Mouse (Mus musculus) spleen, postnatal 10 days (tissue): ENCODE data around the gene Dock4.

ENCODE experiments used
- DNase-seq, 2 experiments: peaks; one replicate each; pipeline ENCODE4 v3.0.0; 2021 to 2022; ENCODE audit warnings: low spot score in 2 of 2

The Dock4 gene

DNA sequence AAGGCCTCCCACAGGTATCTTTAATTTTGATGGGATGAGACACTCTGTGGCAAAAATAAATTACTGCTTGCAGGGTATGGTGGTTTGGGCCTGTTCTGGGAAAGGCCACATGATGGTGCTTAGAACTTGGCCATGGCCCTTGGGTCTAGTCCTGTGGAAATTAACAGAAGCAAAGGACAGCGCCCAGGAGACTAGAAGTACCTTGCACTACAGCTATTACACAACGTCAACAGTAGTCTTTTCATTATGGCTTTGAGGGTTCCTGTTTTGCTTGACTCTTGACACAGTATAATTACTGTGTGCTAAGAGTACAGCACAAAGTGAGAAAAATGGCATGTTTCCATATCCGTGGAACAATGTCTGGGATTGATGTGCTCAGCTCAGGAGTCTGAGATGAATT, 300.3 kb downstream of the Dock4 start:
- no peak for DNase-seq

DNA sequence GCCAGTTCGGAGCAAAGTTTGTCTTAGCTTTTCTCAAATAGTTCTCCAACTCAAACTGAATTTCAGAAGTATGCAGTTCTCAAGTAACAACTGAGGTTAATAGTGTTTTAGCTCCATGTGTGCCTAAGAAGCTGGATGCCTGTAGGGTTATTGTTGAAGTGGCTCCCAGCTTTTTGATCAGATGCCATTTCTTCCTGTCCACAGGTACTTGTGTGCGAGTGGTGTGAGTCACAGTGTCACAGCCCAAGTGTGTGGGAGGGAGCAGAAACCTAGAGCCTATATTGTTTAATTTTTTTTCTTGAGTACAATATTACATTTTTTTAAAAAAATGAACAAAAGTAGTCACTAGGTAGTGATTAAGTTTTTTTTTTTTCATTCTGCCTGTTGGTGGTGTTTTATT, 313.5 kb downstream of the Dock4 start:
- DNase-seq = no peak

DNA sequence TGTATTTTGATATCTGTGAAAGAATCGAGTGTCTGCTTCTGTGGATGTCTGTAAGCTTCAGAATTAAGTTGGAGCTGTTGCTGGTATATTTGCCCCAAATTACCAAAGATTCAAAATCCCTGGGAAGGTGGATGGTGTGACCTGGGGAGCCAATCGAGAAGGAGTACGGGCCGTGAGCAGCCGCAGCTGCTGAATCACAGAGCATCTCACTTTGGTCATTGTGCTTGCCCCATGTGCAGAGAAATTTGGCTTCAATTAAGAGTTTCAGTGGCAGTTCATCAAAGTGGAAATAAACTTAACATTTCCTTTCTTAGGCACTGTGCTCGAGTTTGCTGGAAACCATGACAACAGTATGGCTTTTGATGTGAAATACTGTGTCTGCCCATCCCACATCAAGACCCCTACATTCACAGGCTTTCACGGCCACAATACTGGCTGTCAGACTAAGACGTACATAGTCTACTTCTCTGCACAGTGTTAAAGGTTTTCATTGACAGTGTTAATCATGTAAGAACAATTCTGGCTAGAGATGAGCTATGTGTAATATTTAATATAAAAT, 321.6 kb downstream of the Dock4 start:
- DNase-seq = no peak

DNA sequence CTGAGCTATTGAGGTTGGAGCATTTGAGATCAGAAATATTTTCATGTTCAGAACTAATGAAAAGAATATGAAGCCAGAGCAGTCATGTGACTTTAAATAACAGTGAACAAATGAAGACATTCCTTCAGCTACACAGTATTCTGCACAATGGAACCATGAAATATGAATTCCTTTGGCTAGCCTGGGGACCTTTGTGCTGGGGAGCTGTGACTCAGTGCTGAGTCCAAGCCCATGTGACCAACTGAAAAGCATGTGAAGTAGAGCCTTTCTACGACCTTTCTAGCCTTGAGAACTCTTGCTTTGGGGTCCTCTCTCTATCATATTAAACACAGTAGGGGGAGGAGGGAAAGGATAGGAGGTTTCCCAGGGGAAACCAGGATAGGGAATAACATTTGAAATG, 327.3 kb downstream of the Dock4 start:
- no peak for DNase-seq

- DNase-seq = no peak
Observed at GRCm38 (mm10) chr12:40781554-40781953, 335.8 kb downstream of the Dock4 start.

DNA sequence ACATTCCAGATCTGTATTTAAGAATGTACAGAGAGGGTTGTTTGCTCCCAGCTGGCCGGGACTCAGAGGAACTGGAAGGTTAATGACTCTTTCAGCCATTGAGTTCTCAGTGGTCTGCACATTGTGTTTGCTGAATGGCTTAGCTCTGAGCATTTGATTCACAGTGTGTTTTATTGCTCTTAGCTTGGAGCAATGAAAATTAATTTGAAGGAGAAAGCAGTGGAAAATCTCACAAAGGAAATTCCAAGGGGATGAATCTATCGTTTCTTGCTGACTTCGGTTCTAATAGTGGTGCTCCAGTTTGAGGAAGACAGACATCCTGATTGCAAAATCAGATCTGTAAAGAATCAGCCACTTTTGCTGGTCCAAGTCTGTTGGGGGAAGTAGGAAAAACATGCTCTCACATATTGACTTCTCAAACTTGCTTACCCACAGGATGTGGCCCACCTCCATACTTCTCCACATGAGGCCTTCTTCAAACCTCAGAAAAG, 342.9 kb downstream of the Dock4 start:
- no peak for DNase-seq

- DNase-seq = no peak
Observed at GRCm38 (mm10) chr12:40789379-40790361, 343.9 kb downstream of the Dock4 start.

GRCm38 (mm10) chr12:40791221-40791620, 345.5 kb downstream of the Dock4 start:
- no peak for DNase-seq

DNA sequence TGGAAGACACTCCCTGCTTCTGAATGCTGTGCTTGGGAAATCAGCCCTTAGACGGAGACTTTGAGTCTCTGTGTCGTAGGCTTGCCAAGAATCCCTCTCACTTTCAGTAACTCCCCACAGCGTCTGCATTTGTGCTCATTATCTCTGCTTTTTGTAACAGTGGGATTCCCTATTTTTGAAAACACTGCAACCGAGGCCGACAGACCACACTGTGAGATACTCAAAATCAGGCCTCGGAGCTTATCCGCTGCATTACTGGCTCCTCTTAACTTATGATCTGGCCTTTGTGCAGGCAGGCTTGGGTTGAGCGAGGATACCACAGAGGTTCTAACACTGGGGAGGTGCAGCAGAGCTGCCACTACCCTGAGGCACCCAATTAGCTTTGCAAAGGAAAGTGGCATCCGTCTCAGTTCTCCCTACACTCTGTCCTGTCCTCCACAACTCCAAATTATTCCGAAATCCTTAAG, 346.5 kb downstream of the Dock4 start:
- no peak for DNase-seq

- DNase-seq = no peak
Observed at GRCm38 (mm10) chr12:40794066-40794465, 348.3 kb downstream of the Dock4 start.

- DNase-seq = no peak
Observed at GRCm38 (mm10) chr12:40794756-40795155, 349.0 kb downstream of the Dock4 start.

DNA sequence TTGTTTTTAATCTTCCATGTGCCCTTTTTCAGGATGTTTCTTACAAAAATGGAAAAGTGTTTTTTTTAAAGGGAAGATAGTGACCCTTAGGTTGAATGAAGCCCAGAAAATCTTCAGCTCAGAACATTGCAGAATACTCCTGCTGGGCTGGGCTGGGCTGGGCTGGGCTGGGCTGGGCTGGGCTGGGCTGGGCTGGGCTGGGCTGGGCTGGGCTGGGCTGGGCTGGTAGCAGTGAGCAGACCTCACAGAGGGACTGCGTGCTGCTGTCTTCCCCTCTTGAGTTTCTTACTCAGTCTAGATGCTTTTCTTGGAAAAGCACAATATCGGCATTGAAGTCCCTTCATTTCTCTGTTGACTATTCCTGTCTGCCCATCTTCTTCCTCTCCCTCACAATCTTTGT, 350.0 kb downstream of the Dock4 start:
- DNase-seq = no peak

DNA sequence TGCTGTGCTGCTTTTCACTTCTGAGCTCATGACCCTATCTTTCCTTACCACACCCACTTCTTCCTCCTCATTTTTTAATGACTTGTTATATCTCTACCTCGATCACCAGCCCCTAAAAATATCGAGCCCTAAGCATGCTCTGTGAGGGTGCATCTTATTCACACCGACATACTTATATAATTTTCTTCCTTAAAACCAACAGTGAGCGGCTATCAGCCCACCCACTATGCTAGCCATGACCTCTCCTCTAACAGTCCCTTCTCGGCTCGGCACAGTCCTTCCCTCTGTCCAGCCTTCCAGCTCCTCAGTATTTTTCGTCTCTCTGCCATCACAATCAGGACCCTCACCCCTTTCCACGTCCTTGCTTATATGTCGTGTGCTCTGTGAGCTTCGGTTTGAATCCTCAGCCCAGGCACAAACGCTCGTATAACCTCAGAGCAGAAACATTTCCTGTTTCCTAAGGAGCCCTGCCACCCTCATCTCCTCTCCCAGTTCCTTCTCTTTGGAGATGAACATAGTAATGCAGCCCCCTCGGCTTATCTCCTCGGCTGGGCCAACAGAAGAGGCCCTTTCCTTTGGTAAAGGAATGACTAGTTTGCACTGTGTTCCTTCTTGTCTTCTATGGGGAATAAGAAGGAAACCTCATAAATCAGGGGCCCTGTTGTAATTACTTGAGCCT, 351.2 kb downstream of the Dock4 start:
- no peak for DNase-seq

DNA sequence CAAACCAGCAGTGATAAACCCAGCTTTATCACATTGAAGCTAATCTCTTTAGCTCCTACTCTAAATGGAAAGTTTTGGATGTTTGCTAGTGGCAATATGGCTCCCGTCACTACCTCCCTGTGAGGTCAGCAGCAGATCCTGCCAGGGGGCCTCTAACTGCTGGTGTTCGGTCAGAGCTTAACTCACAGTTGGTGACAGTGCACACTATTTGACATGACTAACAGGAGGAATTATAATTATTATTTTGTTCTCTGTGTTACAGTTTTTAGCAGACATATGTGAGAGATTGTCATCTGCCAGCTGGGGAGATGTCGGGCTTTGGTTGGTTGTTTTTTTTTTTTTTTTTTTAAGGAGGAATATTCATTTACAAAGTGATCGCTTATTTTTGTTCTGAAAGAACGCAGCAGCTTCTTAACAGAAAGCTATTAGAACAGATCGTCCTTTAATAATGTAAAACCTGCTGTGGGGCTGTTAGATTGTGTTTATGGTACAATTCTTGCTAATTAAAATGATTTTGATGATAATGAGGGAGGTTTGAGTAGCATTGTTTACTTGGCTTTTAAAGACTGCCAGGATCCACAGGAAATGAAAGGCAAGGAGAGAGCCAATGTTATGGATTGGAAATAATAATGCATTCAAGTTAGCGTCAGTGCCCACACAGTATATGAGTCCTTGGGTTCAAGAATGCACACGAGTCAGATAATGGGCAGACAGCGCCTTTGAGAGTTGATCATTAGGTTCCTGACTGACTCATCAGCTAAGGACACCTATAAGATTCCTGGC, 352.0 kb downstream of the Dock4 start:
- DNase-seq = no peak

DNA sequence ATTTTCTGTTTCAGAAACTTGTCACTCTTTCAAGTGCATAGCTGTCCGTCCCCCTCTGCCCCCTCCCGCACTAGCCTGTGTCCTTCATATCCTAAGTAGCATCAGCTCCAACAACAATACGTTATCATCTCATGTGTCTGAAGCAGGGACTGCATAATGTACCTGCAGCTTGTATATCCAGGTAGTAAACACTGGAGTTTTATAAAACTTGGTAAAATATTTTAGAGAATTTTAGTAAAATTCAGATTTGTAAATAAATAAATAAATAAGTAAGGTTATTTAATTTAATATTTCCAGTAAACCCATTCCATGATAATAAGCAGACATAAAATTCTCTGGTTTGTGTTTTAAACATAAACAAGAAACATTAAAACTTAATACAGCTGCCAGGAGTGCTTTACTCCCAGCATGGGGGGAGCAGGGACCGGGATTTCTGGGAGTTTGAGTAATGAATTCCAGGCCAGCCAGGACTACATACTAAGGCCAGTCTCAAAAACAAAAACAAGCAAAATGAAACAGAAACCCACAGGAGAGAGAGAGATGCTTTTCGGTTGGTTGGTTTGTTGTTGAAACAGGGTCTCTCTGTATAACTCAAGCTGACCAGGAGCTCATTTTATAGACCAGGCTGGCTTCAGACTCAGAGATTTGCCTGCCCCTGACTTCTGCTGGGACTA, 352.7 kb downstream of the Dock4 start:
- DNase-seq = no peak

GRCm38 (mm10) chr12:40801456-40801855, 355.7 kb downstream of the Dock4 start:
- DNase-seq = no peak

DNA sequence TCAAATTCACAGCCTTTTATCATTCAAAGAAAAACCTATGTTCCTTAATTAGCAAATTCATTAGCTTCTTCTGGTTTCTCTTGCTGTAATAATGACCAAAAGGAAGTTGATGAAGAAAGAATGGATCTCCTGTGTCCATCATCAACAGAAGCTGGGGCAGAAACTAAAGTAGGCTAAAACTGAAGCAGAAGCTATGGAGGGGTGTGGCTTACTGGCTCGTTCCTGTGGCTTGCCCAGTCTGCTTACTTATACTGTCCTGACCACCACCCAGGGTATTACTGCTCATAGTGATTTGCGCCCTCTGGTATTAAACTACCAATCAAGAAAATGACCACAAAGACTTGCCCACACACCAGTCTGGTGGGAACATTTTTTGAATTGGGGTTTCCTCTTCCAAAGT, 359.5 kb downstream of the Dock4 start:
- no peak for DNase-seq

GRCm38 (mm10) chr12:40807916-40808315, 362.2 kb downstream of the Dock4 start:
- DNase-seq = no peak

GRCm38 (mm10) chr12:40813474-40813873, 367.7 kb downstream of the Dock4 start:
- DNase-seq = no peak

DNA sequence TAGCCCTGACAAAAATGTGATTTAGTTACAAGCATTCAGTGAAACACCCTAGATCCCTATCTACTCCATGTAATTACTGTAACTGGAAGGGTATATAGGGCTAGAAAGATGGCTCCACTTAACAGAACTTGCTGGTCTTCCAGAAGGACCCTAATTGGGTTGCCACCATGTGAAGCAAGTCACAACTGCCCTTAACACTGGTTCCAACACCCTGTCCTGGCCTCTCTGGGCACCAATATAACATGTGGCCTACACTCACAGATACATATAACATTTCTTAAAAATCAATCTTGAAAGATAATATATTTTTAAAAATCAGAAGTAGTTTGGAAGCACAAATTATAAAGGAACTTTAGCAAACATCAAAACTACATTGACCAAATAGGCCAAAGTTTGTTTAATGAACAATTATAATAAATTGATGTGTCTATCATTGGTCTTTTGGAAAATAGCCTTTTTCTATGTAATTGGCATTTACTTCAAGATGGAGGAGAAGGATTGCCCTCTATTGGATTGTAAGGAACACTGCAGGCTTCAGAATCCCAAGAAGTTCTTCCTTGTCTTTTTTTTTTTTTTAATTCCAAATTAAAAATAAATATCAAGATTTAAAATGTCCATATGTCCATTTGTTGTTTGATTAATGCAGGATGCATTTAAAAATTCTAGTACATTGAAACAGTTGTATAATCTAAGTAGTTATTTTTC, 369.1 kb downstream of the Dock4 start:
- DNase-seq = no peak
